Mouse (Mus musculus): ENCODE measurements around the gene Il12rb1.

The Il12rb1 gene

DNA sequence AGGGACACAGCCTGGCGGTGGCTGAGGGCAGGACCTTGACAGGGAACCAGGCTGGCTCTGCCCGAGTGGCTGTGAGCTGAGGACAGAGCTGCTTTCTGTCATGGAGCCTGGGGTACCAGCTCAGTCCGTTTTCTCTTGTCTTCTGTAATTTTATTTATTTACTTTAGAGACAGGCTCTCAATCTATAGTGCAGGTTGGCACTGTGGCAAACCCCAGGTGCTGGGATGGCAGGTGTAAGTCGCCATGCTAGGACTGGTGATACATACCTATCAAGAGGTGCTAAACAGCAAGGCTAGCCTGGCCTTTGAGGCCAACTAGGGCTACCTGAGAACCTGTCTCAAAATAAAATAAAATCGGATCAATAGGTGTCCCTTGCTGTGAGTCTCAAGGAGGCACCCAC, 47.8 kb downstream of the Il12rb1 start:
- no peak for DNase-seq

DNA sequence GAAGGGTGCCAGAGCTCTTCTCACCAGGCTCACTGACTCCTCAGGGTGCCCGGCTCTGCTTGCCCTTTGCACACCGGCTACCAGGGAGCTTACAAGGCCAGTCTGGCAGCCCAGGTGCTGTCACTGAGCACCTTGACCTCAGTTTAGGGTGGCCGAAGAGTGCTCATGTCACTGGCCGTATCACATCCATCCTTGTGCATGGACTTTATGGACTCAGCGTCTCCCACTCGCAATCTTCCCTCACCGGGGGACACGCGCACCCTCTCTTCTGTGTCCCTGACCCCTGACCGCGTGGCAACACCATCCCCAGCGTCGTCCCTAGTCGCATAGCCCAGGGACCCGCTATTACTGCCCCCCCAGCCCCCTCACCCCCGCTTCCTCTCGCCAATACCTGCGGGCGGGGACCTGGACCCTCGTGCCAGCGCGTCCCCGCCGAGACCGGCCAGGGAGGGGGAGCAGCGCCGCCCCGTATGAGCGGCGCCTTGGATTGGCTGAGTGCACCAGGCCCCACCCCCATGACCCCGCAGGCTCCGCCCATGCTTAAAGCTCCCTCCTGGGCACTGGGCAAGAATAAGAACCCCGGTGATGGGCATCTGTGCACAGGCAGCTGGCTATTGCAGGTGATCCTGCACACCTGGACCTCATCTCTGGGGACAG, 48.4 kb downstream of the Il12rb1 start:
- peak; percentile 77 to 78 for DNase-seq

DNA sequence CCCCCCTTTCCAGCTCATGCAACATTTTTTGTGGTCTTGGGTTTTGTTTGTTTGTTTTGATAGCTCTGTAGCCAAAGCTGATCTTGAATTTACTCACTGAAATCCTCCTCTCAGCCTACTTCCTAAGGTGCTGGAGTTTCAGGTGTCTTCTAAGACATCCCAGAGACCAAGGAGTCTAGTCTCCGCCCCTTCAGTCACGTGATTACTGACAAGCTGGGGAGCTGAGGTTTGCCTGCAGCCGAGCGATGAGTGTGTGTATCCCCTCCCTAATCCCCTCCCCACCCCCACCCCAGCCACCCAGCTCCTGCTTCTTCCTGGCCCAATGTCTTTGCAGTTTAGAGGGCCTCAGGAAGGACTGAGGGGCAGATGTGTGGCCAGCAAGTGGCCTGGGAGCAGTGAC, 49.3 kb downstream of the Il12rb1 start:
- DNase-seq: no peak

DNA sequence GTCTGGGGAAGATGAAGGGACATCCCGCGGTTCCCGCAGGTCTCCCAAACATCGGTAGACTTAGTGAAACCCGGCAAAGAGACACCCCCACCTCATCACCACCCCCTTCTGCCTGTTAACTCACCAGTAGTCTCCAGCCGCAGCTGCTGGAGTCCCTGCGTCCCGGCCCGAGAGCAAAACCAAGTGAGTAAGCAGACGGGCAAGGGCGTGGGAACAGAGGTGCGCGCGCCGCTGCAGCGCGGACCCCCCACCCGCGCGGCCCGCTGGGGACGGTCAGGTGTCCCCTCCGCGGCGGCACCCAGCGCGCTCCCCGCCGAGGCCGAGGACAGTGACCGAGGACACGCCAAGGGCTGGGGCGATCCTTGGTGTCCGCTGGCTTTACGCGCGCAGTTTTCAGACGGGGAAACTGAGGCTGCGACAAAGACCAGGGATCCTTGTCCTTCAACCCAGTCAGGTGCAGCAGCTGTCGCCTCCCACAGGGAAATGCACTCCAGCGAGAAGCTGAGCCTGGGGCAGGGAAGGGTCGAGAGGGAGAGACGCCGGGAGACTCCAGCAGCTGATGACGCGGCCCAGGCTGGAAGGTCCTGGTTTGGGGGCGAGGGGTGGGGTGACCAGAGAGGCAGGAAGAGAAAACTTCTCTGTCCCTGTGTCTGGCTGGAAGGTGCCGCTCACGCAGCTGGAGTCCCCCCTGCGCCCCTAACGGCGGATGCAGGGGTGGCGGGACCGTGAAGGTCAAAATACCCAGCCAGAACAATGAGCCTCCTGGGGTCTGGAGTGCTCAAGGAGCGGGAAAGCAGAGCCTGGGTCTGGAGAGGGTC, 54.8 kb downstream of the Il12rb1 start, which contains the start of gene Kcnn1:
TSS of gene Kcnn1 (minus strand) at position 435 of the 818 bp plus-strand sequence.
- DNase-seq: no peak

DNA sequence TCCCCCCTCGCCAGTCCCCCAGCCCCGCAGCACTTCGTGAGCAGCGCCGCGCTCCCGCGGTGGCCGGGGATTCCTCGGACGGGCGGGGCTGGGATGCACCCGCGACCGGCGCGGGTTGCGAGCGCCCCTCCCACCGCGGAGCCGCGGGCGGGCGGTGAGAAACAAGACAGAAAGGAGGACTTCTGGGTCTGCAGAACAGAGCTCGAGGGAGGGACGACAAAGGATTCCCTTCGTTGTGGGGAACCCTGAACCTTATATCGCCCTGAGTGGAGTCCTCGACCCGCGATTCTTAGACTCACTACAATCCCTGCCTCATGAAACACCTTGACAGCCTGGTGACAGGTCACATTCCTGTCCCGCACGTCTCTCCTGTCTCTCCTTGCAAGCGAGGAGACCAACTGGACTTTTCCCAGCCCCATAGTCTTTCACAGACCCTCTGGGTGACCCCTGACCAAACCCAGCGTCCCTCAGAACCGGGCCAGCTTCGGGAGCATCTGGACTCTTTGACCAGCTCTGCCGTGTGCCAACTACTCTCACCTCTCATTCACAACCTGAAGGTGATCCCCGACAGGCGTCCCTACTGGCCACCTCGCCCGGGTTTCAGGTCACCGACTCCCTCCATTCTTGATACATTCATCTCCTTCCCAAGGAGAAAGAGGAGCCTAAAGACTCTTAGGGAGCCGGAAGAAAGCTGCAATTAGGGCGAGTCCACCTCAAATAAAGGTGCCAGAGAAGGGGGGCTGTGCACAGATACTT, 55.9 kb downstream of the Il12rb1 start:
- no peak for DNase-seq

DNA sequence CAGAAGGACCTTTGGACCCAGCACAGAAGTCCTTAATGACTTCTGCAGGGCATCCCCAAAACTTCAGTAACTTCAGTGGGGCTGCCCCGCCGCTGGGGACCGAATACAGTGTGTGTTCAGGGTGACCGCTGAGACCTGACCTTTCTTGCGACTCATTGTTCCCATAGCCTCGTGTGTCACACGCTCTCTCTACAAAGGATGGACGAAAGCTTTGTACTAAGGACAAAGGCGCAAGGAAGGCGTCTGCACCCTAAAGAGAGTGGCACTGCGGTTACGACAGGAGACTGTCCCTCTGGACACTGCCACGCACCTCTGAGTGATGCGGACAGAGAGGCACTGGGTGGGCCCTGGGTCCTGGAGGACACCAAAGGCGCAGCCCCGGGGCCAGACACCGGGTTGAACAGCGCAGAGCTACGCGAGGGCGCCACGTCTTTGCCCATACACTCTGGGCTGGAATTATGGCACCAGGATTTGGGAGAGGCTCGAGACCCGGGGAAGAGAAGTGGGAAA, 56.5 kb downstream of the Il12rb1 start:
- no peak for DNase-seq

DNA sequence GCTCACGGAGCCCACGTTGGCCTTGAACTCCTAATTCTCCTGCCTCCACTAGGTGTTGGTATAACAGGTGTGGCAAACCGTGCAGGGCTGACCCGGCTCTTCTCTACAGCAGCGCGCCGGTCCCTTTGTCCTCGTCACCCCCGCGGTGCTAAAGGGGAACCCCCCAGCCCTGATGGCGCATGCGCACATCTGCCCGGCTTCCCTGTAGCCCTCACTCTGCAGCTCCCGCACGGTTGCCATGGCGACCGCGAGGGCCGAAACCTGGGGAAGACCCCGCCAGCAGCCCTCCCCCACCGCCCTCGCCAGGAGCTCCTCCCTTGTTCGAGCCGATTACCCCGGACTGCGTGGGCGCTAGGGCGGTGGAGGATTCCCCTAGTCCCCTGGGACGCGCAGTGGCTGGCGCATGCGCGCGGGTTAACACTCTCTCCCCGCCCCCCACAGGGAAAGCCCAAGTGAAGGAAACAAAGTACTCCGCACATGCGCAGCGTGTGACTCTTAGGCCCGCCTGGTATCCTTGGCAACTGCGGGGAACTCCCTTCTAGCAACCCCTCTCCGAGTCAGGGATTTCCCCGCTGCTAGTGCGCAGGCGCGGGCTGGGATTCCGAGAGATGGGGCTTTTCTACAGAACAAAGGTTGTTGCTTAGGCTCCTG, 57.2 kb downstream of the Il12rb1 start:
- peak; percentile 99 for DNase-seq

DNA sequence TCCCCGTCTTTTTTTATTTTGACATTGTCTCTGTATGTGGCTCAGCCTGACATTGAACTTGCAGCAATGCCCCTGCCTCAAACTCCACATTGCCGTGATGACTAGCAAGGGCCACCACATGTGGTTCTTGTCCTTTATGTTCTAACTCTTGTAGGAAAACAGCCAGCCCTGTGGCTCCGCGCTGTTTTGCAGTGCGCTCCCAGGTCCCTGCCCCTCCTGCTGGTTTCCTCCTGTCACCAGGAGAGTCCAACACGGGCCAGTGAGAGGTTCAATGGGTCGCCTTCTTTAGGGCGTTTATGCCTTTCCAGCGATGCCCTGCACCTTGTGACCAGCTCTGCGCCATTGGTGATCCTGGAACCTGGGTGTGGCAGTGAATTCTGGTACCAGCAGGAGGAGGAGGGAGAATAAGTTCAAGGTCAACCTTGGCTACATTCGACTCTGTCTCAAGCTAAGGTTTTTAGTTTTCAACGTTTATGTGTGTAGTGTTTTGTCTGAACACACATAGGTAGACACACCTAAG, 57.8 kb downstream of the Il12rb1 start:
- DNase-seq: no peak

DNA sequence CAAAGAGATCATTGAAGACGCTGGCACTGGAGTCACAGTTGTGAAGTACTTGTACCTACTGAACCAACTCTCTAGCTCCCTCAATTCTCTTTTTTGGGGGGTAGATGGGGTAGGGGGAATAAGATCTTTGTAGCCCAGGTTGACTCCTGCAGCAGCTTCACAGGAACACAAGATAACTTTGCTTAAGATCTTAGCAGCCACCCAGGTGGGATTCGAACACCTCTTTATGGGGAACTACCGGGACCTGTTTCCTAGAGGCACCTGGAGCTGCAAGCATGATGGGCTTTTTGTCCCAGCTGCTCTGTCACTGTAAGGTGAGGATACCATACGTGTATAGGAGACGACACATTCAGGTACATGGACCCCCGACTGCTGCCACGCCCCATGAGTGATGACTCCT, 58.3 kb downstream of the Il12rb1 start:
- DNase-seq: no peak

DNA sequence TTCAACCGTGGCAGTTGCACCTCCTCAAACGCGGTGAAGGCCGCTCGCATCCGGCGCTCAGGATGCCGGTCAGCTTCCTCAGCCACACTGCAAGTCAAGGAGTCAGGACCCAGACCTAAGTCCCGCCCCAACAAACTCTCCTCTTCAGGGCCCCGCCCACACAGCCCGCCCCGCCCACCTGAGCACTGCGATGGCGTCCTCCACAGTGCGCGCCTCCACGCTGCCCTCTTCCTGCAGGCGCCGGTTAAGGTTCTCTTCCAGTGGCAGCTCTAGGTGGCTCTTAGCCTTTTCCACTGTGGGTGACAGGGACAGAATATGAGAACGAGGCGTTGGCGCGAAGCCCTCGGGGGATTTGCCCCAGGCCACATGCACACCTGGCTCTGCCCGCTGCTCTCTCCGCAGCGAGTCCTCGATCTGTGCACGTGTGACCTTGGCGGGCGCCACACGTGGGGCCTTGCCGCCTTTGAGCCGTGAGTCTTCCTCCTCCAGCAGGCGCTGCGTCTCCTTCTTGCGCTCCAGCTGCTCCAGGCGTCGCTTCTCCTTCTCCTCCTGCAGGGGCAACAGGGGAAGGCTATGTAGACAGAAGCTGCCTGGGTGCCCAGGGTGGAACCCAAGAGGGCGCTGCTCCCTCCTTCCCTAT, 60.4 kb downstream of the Il12rb1 start:
- DNase-seq: peak; percentile 71 to 73

DNA sequence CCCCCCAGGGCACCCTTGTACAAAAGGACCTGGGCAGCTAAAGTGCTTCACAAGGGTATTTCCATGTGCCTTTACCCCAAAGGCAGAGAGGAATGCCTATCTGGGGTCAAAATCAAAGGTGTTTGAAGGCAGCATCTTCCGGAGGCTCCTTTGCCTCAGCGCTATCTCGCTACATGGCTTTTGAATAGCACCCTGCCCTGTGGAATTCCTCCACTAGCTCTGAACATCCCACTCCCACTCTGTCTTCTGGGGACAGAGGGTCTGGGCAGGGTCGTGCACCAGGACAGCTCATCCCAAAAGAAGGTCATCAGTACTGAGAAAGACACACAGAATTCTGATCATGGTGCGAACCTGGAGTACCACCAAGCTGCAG, 60.9 kb downstream of the Il12rb1 start:
- no peak for DNase-seq

DNA sequence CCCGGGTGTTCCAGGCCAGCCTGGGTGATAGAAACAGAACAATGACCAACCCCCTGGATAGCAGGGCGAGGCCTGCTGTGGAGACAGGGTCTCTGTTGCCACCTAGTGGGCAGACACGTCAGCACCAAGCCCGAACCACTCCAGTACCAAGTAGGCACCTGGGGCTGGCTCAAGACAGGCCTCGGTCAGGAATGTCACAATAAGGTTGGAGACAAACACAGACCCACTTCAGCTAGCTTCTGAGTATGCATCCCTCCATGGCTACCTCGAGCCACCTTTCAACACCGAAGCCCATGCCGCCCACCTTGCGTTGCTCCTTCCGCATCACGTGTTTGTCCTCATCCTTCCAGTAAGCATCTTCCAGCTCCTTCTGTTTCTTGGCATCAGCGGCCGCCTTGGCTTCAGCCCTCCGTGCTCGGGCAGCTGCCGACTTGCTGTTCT, 61.4 kb downstream of the Il12rb1 start:
- peak; percentile 80 to 84 for DNase-seq

Measured in lung, adult 18-20 months (tissue).